Mouse (Mus musculus) heart, adult 11 months (tissue): Measurements from ENCODE around the gene Foxr2.

Experiments used
- DNase-seq: peaks from one replicate; pipeline ENCODE4 v3.0.0; 2022

Gene Foxr2

DNA sequence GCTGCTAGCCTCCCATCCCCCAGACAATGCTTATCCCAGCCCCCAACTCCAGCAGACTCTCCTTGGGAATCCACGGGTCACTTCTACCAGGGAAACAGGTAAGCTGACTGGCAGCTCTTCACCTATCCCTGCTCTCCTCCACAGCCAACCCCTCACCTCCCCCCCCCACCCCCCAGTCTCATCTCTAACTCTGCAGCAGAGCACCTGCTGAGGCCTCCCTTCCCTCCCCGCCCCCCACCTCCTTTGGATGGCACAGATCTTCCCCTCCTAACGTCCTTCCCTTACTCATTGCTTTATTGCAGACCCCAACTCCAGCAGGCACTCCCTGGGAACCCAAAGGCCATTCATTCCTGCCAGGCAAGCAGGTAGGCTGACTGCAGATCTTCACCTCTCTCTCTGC, at the start of gene Foxr2:
Gene Foxr2, plus strand, starts transcription at position 301 of the 400 bp plus-strand sequence.
- no peak for DNase-seq

DNA sequence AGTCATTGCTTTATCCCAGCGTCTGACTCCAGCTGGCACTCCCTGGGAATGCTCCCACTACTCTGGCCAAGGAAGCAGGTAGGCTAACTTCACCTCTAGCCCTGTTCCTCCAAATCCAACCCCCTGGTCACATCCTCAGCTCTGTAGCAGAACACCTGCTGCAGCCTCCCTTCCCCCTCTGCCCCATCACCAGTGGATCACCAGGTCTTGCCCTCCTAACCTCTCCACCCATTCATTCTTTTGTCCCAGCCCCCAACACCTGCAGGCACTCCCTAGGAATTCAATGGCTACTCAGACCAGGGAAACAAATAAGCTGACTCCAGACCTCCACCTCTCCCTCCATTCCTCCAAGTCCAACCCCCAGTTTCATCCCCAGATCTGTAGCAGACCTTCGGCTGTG, 427 bp downstream of the Foxr2 start:
- no peak for DNase-seq

DNA sequence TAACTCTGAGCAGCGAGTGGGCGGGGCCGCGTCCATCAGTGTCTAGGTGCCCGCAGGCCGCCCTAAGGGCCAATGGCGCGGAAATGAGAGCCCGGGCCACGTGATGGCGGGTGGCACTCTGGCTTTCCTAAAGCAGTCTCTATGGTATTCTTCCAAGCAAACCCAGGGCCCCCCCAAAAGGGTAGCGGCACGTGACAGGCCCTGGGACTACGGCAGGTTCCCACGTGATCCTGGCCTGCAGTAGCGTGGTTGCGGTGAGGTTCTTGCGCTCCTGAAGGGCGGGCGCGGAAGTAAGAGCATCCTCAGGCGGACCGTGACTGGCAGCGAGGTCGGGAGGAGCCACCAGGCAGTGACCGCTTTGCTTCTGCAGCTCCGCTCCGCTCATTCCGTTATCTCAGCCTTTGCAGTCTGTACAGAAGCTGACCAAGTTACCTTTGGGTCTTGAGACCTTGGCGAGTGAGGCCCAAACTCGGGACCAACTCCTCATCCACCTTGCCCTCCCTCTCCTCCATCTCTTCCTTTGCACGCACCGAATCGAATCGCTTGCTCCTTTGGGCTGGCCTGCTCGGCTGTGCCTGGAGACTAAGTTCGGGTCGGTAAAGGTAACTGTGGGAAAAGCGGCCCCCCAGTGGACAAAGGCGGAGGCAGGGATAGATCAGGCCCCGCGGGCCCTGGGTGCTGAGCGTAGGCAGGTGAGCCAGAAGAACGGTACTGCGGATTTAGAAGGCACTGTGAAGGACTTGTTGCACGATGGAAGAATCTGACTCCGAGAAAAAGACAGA, 21.3 kb downstream of the Foxr2 start, which contains the start of gene Rragb:
Gene Rragb, plus strand, starts transcription at position 248 of the 782 bp plus-strand sequence.
- peak; percentile 98 for DNase-seq

DNA sequence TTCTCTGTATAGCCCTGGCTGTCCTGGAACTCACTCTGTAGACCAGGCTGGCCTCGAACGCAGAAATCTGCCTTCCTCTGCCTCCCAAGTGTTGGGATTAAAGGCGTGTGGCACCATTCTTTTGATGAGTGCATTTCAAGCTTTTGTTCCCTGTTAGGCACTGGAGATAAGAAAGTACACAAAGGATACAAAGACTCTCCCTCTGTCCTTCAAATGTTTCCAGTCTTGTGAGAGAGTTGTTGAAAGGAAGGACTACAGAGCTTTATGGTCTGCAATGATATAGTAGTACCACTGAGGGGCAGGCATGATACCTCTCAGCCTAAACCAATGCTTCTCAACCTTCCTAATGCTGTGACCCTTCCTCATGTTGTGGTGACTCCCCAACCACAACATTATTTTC, 24.1 kb downstream of the Foxr2 start:
- DNase-seq, result no peak

DNA sequence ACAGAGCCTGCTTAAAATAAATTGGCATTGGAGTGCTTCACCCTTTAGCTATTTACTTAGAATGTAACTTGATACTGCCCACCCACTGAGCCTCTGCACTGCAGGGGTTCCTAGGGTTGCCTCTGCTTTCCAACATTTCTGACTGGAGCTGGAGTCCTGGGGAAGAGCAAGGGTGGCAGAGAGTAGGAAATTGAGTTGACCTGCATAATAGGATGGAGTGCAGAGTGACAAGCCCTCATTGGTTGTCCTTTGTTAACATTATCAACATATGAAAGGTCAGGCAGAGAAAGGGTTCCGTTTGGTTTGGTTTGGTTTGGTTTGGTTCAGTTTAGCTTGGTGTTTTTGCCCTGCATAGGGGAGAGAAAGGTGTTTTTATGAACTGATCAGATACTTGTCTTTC, 33.2 kb downstream of the Foxr2 start:
- no peak for DNase-seq

DNA sequence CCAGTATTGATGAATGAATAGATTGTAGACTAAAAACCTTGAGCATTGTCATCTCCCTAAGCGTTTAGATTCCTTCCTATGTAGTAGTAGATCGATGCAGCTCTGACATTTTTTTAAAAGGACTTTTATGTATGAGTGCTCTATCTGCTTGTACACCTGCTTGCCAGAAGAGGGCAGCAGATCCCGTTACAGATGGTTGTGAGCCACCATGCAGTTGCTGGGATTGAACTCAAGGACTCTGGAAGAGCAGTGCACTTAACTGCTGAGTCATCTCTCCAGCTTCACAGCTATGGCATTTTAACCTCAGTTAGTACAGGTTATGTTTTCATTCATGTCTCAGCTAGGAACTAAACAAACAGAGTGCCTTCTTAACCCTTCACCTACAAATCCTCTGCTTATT, 36.7 kb downstream of the Foxr2 start:
- no peak for DNase-seq

DNA sequence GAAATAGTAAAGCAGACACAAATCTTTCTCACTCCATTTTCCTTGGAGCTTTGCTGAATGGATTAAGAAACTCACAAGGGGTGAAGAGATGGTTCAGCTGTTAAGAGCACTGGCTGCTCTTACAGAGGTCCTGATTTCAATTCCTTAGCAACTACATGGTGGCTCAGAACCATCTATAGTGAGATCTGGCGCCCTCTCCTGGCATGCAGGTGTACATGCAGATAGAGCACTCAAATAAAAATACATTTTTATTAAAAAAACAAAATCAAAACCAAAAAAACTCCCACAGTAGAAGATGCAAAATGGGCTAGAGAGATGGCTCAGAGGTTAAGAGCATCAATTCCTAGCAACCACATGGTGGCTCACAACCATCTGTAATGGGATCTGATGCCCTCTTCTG, 56.2 kb downstream of the Foxr2 start:
- DNase-seq, result no peak

DNA sequence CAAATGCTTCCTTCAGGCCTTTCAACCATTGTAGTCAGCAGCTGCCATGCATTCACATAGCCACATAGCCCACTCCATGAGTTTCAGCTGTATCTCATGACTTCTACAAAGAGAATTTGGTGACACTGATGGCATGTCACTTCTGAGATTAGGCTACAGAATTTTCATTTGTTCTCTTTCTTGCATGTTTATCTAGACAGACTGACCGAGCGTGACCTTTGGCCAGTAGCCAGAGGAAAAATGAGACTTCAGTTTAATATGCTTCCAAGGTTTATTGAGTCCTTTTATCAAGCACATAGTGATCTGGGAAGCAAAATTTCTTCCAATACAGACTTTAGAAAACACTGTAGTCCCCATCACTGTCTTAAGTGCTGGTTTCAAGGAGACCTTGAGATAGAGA, 63.6 kb downstream of the Foxr2 start:
- DNase-seq, result no peak
